Mouse (Mus musculus): Measurements from ENCODE around the gene Recql. TPM values are rescaled to one million over a fixed set of nuclear protein-coding genes. Genes with fewer than 3 reads are reported as not detected.

Gene Recql
- polyA plus RNA-seq, 1 experiment from 2014 or later = 12.4 TPM

GRCm38 (mm10) chr6:142369568-142369967, 17.3 kb downstream of the Recql start:
- Histone ChIP-seq H3K27ac (ENCODE audit: low read length) (no peak overlapping the region), H3K9ac (replicated peaks; ENCODE audit: low read depth) (no peak overlapping the region), H3K4me2 (replicated peaks; ENCODE audit: low read depth, low read length) (no peak overlapping the region), H3K9me3 (ENCODE audit: low read length) (no peaks in the 10 kb centered on the region), H3K36me3 (ENCODE audit: insufficient read depth, low read length) (peaks cover 9% of the 10 kb centered on the region; the same call in 1 of the 2 replicates), H3K4me3 (ENCODE audit: low read depth, low read length) (no peak overlapping the region), H3K27me3 (replicated peaks; ENCODE audit: insufficient read depth, low read length) (no peaks in the 10 kb centered on the region), H3K4me1 (ENCODE audit: insufficient read depth, low read depth, low read length) (no peaks in the 10 kb centered on the region)
- ATAC-seq (peak; percentile 64), DNase-seq (ENCODE audit: low spot score) (peak; percentile 48)
- WGBS = 76% methylated on average over 3 of the region's 3 CpGs
- TF ChIP-seq EP300 (IDR thresholded peaks at IDR 0.05) (no peak), CTCF (IDR thresholded peaks at IDR 0.05) (no peak)

GRCm38 (mm10) chr6:142367565-142367964, 19.3 kb downstream of the Recql start:
- H3K4me1 ChIP-seq (ENCODE audit: insufficient read depth, low read depth, low read length) = no peaks in the 10 kb centered on the region
- no peak for DNase-seq (ENCODE audit: low spot score)
- H3K36me3 ChIP-seq (ENCODE audit: insufficient read depth, low read length) = peaks cover 4% of the 10 kb centered on the region; the same call in 1 of the 2 replicates
- H3K27ac ChIP-seq (ENCODE audit: low read length) = no peak overlapping the region
- WGBS = 85% methylated on average over 3 of the region's 3 CpGs
- H3K4me2 ChIP-seq (replicated peaks; ENCODE audit: low read depth, low read length) = no peak overlapping the region
- no peaks in the 10 kb centered on the region for H3K9me3 ChIP-seq (ENCODE audit: low read length)
- no peak overlapping the region for H3K4me3 ChIP-seq (ENCODE audit: low read depth, low read length)
- ATAC-seq = no peak
- no peak overlapping the region for H3K9ac ChIP-seq (replicated peaks; ENCODE audit: low read depth)
- no peaks in the 10 kb centered on the region for H3K27me3 ChIP-seq (replicated peaks; ENCODE audit: insufficient read depth, low read length)
- TF ChIP-seq EP300 (IDR thresholded peaks at IDR 0.05) (no peak), CTCF (IDR thresholded peaks at IDR 0.05) (no peak)

- WGBS = 82% methylated on average over 10 of the region's 10 CpGs
Measured at GRCm38 (mm10) chr6:142366473-142367018, 20.3 kb downstream of the Recql start.

GRCm38 (mm10) chr6:142365742-142366472, 21.0 kb downstream of the Recql start:
- WGBS = 76% methylated on average over 8 of the region's 8 CpGs
- DNase-seq (ENCODE audit: low spot score) = no peak

More at GRCm38 (mm10) chr6:142366473-142367018, 20.3 kb downstream of the Recql start:
- no peak for ATAC-seq
- Histone ChIP-seq H3K27me3 (replicated peaks; ENCODE audit: insufficient read depth, low read length) (no peaks in the 10 kb centered on the region), H3K4me1 (ENCODE audit: insufficient read depth, low read depth, low read length) (no peaks in the 10 kb centered on the region), H3K27ac (ENCODE audit: low read length) (no peak overlapping the region), H3K4me3 (ENCODE audit: low read depth, low read length) (no peak overlapping the region), H3K9ac (replicated peaks; ENCODE audit: low read depth) (no peak overlapping the region), H3K4me2 (replicated peaks; ENCODE audit: low read depth, low read length) (no peak overlapping the region), H3K9me3 (ENCODE audit: low read length) (no peaks in the 10 kb centered on the region), H3K36me3 (ENCODE audit: insufficient read depth, low read length) (peaks cover 5% of the 10 kb centered on the region; the same call in 1 of the 2 replicates)
- no peak for TF ChIP-seq EP300 (IDR thresholded peaks at IDR 0.05)
- TF ChIP-seq CTCF (IDR thresholded peaks at IDR 0.05) = no peak
- no peak for DNase-seq (ENCODE audit: low spot score)

GRCm38 (mm10) chr6:142363019-142363576, 23.8 kb downstream of the Recql start:
- Histone ChIP-seq H3K4me2 (replicated peaks; ENCODE audit: low read depth, low read length) (no peak overlapping the region), H3K9me3 (ENCODE audit: low read length) (no peaks in the 10 kb centered on the region), H3K36me3 (ENCODE audit: insufficient read depth, low read length) (peaks cover 17% of the 10 kb centered on the region; the same call in 1 of the 2 replicates), H3K4me1 (ENCODE audit: insufficient read depth, low read depth, low read length) (no peaks in the 10 kb centered on the region), H3K9ac (replicated peaks; ENCODE audit: low read depth) (no peak overlapping the region), H3K4me3 (ENCODE audit: low read depth, low read length) (no peak overlapping the region), H3K27me3 (replicated peaks; ENCODE audit: insufficient read depth, low read length) (no peaks in the 10 kb centered on the region), H3K27ac (ENCODE audit: low read length) (no peak overlapping the region)
- no peak for TF ChIP-seq EP300 (IDR thresholded peaks at IDR 0.05)
- peak; percentile 53 for TF ChIP-seq CTCF (IDR thresholded peaks at IDR 0.05)
- 65% methylated on average over 9 of the region's 9 CpGs for WGBS
- peak; percentile 19; the same call in 1 of the 2 replicates for ATAC-seq
- DNase-seq (ENCODE audit: low spot score) = peak; percentile 17

More at GRCm38 (mm10) chr6:142365742-142366472, 21.0 kb downstream of the Recql start:
- no peaks in the 10 kb centered on the region for H3K27me3 ChIP-seq (replicated peaks; ENCODE audit: insufficient read depth, low read length)
- no peak overlapping the region for H3K4me2 ChIP-seq (replicated peaks; ENCODE audit: low read depth, low read length)
- H3K9me3 ChIP-seq (ENCODE audit: low read length) = no peaks in the 10 kb centered on the region
- no peak overlapping the region for H3K27ac ChIP-seq (ENCODE audit: low read length)
- no peak overlapping the region for H3K4me3 ChIP-seq (ENCODE audit: low read depth, low read length)
- H3K4me1 ChIP-seq (ENCODE audit: insufficient read depth, low read depth, low read length) = no peaks in the 10 kb centered on the region
- no peak for ATAC-seq
- TF ChIP-seq CTCF (IDR thresholded peaks at IDR 0.05) (no peak), EP300 (IDR thresholded peaks at IDR 0.05) (no peak)
- H3K9ac ChIP-seq (replicated peaks; ENCODE audit: low read depth) = no peak overlapping the region
- peaks cover 5% of the 10 kb centered on the region; the same call in 1 of the 2 replicates for H3K36me3 ChIP-seq (ENCODE audit: insufficient read depth, low read length)

GRCm38 (mm10) chr6:142362036-142362435, 24.9 kb downstream of the Recql start:
- TF ChIP-seq CTCF (IDR thresholded peaks at IDR 0.05) = no peak
- TF ChIP-seq EP300 (IDR thresholded peaks at IDR 0.05) = no peak
- Histone ChIP-seq H3K36me3 (ENCODE audit: insufficient read depth, low read length) (peaks cover 19% of the 10 kb centered on the region; the same call in 1 of the 2 replicates), H3K9me3 (ENCODE audit: low read length) (no peaks in the 10 kb centered on the region), H3K9ac (replicated peaks; ENCODE audit: low read depth) (no peak overlapping the region), H3K4me2 (replicated peaks; ENCODE audit: low read depth, low read length) (no peak overlapping the region), H3K4me3 (ENCODE audit: low read depth, low read length) (no peak overlapping the region), H3K27me3 (replicated peaks; ENCODE audit: insufficient read depth, low read length) (no peaks in the 10 kb centered on the region), H3K27ac (ENCODE audit: low read length) (no peak overlapping the region), H3K4me1 (ENCODE audit: insufficient read depth, low read depth, low read length) (no peaks in the 10 kb centered on the region)
- no peak for ATAC-seq
- 91% methylated on average over 6 of the region's 6 CpGs for WGBS
- DNase-seq (ENCODE audit: low spot score) = no peak
